Mouse (Mus musculus) erythroblast, embryonic 14.5 days (primary cell): ENCODE measurements around the gene Acacb. TPM values are rescaled to one million over a fixed set of nuclear protein-coding genes. Genes with fewer than 3 reads are reported as not detected.

ENCODE experiments used
- H3K27me3 ChIP-seq: 2 replicates; pipeline ENCODE4 v1.6.1; 2012; ENCODE audit warnings: inconsistent platforms; ENCODE audit not compliant: control insufficient read depth
- H3K36me3 ChIP-seq: 2 replicates; pipeline ENCODE4 v1.6.1; 2012; ENCODE audit warnings: mild to moderate bottlenecking, inconsistent platforms; ENCODE audit not compliant: control insufficient read depth
- H3K4me1 ChIP-seq: 2 replicates; pipeline ENCODE4 v1.6.1; 2012; ENCODE audit warnings: inconsistent platforms; ENCODE audit not compliant: control insufficient read depth
- H3K4me3 ChIP-seq: replicated peaks from 2 replicates; pipeline ENCODE3; 2012; ENCODE audit warnings: moderate library complexity, mild to moderate bottlenecking, inconsistent platforms
- H3K9me3 ChIP-seq: 2 replicates; pipeline ENCODE4 v1.6.1; 2012; ENCODE audit warnings: low read length, inconsistent platforms, mixed read lengths; ENCODE audit not compliant: control insufficient read depth
- GATA1 ChIP-seq: IDR thresholded peaks from 2 replicates; pipeline ENCODE4 v1.6.1; 2012; ENCODE audit warnings: low read length, inconsistent platforms, mixed read lengths
- TAL1 ChIP-seq: IDR thresholded peaks from 3 replicates; pipeline ENCODE4 v1.6.1; 2012; ENCODE audit warnings: low read length, inconsistent platforms, mixed read lengths
- polyA plus RNA-seq: library from polyadenylated mRNA; stranded (reverse); fragments of >175 nt; gene quantifications from 2 replicates; pipeline ENCODE4 v1.2.3, GENCODE M21; 2012

Acacb gene
- polyA plus RNA-seq, 1 experiment = under 0.01 TPM

DNA sequence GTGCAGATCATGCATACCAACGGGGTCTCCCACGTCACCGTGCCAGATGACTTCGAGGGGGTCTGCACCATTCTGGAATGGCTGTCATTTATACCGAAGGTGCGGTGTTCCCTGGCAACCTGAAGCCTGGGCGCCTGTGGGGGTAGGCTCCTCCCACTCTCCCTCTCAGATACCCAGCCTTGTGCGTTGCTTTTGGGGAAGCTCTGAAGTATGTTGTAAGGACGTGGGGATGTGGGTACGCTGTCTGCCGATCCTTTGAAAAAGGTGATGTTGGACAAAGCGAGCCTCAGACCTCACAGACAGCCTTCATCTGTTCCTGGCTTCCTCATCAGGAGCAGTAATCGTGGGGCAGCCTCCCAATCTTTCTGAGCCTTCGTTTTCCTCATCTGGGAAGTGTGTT is 93.4 kb downstream of the Acacb start:
- no peaks in the 10 kb centered on the region for H3K9me3 ChIP-seq

DNA sequence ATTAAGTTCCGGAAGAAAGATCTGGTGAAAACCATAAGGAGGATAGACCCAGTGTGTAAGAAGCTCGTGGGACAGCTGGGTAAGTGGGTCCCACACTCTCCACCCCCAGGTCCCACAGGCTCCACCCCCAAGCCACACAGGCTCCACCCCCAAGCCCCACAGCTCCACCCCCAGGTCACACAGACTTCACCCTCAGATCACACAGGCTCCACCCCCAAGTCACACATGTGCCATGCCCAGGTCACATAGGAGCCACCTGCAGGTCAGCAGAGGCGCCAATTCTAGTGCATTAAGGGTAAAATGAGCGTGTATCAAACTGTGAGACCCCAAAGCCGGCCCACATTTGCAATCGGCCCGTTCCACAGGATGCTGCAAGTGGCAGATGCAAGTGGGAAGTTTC is 100.1 kb downstream of the Acacb start:
- Histone ChIP-seq H3K27me3 (no peaks in the 10 kb centered on the region), H3K36me3 (no peaks in the 10 kb centered on the region), H3K9me3 (no peaks in the 10 kb centered on the region), H3K4me1 (no peaks in the 10 kb centered on the region), H3K4me3 (no peak overlapping the region)
- TF ChIP-seq TAL1 (no peak), GATA1 (no peak)

More for the DNA sequence above, 93.4 kb downstream of the Acacb start:
- Histone ChIP-seq H3K4me1 (no peaks in the 10 kb centered on the region), H3K36me3 (no peaks in the 10 kb centered on the region), H3K4me3 (no peak overlapping the region), H3K27me3 (no peaks in the 10 kb centered on the region)
- TF ChIP-seq TAL1 (no peak), GATA1 (no peak)

DNA sequence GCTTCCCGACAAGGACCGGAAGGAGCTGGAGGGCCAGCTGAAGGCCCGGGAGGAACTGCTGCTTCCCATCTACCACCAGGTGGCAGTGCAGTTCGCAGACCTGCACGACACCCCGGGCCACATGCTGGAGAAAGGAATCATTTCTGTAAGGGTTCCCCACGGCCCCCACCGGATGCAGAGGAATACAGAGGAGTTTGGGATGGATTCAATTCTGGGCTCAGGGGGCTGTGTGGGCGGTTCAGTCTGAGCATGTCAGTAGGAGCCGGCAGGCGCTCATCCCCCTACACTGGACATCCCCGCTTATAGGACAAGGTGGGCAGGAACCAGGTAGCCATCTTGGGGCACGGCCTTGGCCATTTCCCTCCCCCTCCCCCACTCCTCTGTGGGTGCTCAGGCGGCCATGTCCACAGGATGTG is 101.8 kb downstream of the Acacb start:
- Histone ChIP-seq H3K4me1 (no peaks in the 10 kb centered on the region), H3K9me3 (no peaks in the 10 kb centered on the region), H3K27me3 (no peaks in the 10 kb centered on the region), H3K36me3 (no peaks in the 10 kb centered on the region), H3K4me3 (no peak overlapping the region)
- TF ChIP-seq TAL1 (no peak), GATA1 (no peak)

DNA sequence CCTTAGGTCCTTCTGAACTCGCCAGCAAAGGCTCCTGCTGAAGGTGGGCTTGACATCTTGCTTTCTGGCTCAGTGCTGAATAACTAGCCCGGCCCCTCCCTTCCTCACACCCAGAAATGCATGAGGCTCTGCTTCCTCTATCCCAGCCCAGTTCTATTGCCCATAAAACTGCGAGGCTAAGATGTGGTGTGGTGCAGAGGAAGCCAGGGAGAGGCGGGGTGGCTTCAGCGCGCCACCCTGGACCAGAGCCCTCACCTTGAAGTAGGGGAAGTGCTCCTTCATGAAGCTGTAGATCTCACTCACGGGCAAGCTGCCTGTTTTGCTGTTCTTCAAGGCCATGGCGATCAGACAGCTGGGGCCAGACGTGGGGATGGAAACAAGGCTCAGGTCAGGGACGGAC is 113.2 kb downstream of the Acacb start:
- H3K27me3 ChIP-seq = no peaks in the 10 kb centered on the region
- H3K9me3 ChIP-seq = peaks cover 5% of the 10 kb centered on the region; the same call in 1 of the 2 replicates

DNA sequence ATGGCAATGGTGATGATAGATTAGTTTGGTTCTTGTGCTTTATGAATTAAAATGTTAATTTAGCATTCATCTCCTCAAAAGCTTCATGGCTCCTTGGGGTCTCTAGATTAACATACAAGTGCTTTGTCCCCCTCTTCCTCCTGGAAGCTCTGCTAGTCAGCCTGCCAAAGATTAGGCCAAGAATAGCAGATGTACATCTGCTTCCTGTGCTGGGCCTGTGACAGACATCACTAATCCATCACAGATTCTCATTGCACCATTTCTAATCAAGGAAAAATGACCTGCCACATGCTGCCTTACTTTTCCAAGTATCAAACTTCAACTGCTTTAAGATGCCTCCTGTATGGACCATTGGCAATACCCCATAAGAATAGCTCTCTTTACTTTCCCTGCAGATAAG is 115.2 kb downstream of the Acacb start:
- no peaks in the 10 kb centered on the region for H3K27me3 ChIP-seq
- peaks cover 5% of the 10 kb centered on the region; the same call in 1 of the 2 replicates for H3K9me3 ChIP-seq
- TF ChIP-seq TAL1 (no peak), GATA1 (no peak)
- H3K36me3 ChIP-seq = no peaks in the 10 kb centered on the region
- H3K4me3 ChIP-seq = no peak overlapping the region
- no peaks in the 10 kb centered on the region for H3K4me1 ChIP-seq

More for the DNA sequence above, 113.2 kb downstream of the Acacb start:
- H3K4me3 ChIP-seq = no peak overlapping the region
- H3K36me3 ChIP-seq = no peaks in the 10 kb centered on the region
- no peak for TF ChIP-seq GATA1
- no peak for TF ChIP-seq TAL1
- no peaks in the 10 kb centered on the region for H3K4me1 ChIP-seq

DNA sequence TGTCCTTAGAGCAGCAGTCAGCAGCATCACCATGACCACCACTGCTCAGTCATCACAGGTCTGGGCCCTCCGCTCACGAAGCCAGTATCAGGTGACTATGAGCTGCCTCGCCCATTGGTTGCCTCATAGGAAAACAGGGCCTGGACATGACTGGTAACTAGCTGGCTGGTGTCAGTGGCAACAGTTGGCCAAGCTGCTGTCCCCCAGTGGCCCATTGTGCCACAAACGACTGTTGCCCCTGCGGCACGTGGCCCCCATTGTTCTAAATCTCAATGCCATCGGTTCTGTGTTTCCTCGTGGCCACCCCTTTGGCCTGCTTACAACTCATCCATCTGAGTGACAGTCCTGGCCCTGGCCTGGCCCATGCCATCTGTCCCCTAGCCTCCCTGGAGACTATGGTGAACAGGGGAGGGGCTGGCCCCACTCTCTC is 117.7 kb downstream of the Acacb start:
- Histone ChIP-seq H3K4me1 (no peaks in the 10 kb centered on the region), H3K4me3 (no peak overlapping the region), H3K36me3 (no peaks in the 10 kb centered on the region), H3K27me3 (peaks cover 3% of the 10 kb centered on the region), H3K9me3 (no peaks in the 10 kb centered on the region)
- TF ChIP-seq TAL1 (no peak), GATA1 (no peak)

DNA sequence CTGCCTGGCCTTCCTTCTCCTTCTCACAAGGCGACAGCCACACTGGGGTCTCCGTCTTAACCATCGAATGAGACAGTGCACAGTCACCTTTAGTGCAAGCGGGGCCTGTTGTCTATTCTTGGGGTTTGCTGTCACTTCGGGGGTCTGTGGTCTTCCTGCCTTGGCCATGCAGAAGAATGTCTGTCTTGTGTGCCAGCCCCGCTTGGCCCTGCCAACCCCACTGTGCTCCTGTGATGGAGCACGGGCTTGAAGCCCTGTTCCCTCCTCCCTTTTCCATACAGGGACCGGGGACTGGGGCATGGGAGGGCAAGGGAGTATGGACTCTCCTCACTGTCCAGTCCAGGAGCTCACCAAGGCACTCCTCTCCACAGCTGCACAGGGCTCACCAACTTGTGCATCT is 118.5 kb downstream of the Acacb start:
- Histone ChIP-seq H3K36me3 (no peaks in the 10 kb centered on the region), H3K4me1 (no peaks in the 10 kb centered on the region), H3K4me3 (no peak overlapping the region), H3K27me3 (peaks cover 4% of the 10 kb centered on the region), H3K9me3 (no peaks in the 10 kb centered on the region)
- no peak for TF ChIP-seq GATA1

DNA sequence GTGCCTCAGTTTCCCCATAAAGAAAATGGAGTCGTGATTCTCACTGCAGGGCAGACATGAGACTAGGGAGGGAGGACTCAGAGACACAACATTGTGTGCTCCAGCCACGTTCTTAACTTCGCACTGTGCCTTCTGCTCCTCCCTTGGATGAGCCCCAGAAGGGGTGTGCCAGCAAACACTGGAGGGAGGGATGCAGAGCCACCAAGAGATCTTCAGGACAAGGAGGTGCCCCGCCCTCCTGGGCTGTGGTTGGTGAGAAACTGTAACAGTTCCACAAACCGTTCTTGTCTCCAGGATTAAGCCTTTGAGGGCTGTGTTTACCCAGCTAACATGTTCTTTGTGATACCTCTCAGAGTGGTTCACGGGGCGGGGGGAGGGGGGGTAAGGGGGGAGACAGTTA is 122.3 kb downstream of the Acacb start:
- Histone ChIP-seq H3K36me3 (no peaks in the 10 kb centered on the region), H3K27me3 (peaks cover 28% of the 10 kb centered on the region), H3K4me3 (no peak overlapping the region), H3K9me3 (no peaks in the 10 kb centered on the region), H3K4me1 (no peaks in the 10 kb centered on the region)
- TF ChIP-seq TAL1 (no peak), GATA1 (no peak)

DNA sequence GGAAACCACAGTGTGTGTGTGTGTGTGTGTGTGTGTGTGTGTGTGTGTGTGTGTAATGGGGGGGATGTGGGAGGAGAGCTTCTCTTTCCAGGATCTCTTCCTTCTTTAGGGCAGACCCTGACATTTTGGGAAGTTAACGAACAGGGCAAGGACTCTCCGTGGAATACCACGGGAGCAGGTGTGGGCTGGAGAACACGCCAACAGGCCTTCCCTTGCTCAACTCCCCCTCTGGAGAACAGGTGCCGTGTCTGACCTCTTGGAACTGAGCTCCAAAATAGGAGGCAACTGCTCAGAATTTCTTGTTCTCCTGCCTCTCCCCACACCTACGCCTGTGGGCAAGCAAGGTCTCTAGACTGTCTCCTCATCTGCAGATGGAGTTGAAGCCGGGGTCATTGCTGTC is 123.2 kb downstream of the Acacb start:
- TF ChIP-seq GATA1 (no peak), TAL1 (no peak)
- Histone ChIP-seq H3K4me1 (no peaks in the 10 kb centered on the region), H3K4me3 (no peak overlapping the region), H3K36me3 (no peaks in the 10 kb centered on the region), H3K9me3 (no peaks in the 10 kb centered on the region), H3K27me3 (peaks cover 36% of the 10 kb centered on the region)

DNA sequence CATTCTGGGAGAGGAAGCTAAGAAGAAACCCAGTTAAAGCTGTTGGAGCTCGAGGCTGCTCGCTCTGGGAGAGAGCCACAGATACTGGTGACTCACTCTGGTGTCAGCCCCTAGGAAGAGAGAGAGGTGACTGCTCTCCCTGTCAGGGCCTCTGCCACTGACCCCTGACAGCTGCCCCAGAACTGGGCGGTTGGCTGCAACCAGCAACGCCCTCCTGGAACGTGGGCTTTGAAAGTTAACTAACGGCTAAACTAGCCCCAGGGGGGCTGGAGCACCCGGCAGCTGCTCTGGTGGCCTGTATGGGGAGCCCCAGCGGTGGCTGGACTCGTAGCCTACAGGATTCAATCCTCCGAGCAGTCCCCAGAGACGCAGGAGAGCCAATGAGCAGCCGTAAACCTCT is 123.6 kb downstream of the Acacb start:
- H3K27me3 ChIP-seq = peaks cover 41% of the 10 kb centered on the region
- H3K9me3 ChIP-seq = no peaks in the 10 kb centered on the region
- TF ChIP-seq GATA1 = no peak
- no peak for TF ChIP-seq TAL1
- no peaks in the 10 kb centered on the region for H3K4me1 ChIP-seq
- no peak overlapping the region for H3K4me3 ChIP-seq
- no peaks in the 10 kb centered on the region for H3K36me3 ChIP-seq
